Mouse (Mus musculus) adrenal gland, postnatal 25 days (tissue): ENCODE data around the gene Per1. TPM values are rescaled to one million over a fixed set of nuclear protein-coding genes. Genes with fewer than 3 reads are reported as not detected.

Experiments
- DNase-seq: peaks from one replicate; pipeline ENCODE4 v3.0.0; 2021; ENCODE audit warnings: mixed read lengths
- total RNA-seq: library from RNA; stranded (reverse); gene quantifications from 2 replicates; pipeline ENCODE4 v1.2.3, GENCODE M21; 2021

Per1 gene
- total RNA-seq, 1 experiment from 2014 or later, result 84.7 TPM

DNA sequence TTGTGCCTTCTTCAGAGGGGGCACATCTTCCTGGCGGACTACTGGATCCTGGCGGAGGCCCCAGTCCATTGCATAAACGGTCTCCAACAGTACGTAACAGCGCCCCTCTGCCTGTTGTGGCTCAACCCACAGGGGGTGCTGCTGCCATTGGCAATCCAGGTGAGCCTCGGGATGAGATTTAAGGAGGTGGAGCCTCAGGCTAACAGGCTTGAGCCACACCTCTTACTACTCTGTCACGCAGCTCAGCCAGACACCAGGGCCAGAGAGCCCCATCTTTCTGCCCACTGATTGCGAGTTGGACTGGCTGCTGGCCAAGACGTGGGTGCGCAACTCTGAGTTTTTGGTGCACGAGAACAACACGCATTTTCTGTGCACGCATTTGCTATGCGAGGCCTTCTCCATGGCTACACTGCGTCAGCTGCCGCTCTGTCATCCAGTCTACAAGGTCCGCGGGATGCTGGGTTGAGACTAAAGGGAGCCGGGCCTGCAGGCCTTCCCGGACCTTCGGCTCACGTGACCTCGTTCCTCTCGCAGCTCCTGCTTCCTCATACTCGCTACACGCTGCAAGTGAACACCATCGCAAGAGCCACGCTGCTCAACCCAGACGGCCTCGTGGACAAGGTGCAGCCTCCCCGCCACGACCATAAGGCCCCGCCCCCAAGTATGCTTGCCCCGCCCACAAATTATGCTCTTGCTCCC, 39.1 kb downstream of the Per1 start:
- DNase-seq, result peak; percentile 64

DNA sequence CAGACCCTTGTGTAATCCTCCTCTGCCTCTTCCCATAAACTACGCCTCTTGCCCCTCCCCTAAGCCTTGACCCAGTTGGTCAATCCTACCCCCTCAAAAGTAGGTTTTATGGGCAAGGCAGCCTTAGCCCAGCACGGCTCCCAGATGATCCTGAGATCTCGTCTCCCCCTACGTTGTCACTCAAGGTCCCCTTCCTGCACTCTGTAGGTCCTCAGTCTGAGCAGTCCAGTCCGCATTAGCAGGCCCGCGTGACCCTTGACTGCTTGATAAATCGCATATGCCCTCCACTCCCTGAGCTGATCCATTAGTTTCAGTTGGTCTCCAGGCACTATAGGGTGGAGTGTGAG, 39.6 kb downstream of the Per1 start:
- no peak for DNase-seq

DNA sequence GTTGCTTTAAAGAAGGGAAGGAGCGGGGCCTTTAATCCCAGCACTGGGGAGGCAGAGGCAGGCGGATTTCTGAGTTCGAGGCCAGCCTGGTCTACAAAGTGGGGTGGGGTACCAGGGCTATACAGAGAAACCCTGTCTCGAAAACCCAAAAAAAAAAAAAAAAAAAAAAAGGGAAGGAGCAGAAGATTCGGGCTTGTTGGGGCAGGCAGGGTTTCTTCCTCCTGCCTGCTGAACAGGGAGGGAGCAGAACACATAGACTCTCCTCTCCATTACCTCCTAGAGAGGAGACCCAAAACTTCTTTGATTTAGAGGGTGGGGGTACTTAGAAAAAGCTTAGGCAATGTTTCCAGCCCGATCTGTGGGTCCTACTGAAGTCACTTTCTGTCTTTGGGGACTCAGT, 40.3 kb downstream of the Per1 start:
- DNase-seq, result no peak

DNA sequence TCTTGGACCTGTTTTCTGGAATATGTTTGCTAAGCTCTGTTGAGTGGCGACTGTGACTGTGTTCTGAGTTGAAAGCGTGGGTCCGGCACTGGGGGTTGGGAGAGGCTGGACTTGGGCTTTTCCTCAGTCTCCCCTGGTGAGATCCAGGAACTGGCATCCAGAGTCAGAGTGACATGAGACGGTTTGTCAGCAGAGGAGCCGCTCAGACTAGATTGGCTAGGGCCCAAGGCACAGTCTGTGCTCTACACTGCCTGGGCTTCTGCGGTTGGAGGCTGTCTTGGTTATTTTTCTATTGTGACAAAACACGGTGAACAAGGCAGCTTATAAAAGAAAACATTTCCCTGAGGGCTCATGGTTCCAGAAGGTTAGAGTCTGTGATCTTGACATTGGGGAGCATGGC, 52.5 kb downstream of the Per1 start:
- DNase-seq, result peak; percentile 33

DNA sequence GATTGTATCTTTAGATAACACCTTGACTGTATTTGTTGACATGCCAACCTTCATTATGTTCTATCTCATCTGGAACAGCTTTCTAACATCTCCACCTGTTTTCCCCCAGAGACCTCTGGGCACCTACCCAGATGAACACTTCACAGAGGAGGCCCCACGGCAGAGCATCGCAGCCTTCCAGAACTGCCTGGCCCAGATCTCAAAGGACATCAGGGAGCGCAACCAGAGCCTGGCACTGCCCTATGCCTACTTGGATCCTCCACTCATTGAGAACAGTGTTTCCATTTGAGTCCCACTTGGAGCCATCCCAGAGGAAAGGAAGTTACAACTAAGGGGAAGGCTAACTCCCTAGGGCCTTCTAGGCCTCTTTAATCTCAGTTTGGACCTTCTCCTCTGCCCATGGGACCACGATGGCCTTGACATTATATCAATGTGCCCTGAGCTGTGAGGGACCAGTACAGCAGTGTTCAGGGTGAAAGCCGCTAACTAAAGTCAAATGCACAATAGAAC, 53.5 kb downstream of the Per1 start:
- DNase-seq, result no peak

DNA sequence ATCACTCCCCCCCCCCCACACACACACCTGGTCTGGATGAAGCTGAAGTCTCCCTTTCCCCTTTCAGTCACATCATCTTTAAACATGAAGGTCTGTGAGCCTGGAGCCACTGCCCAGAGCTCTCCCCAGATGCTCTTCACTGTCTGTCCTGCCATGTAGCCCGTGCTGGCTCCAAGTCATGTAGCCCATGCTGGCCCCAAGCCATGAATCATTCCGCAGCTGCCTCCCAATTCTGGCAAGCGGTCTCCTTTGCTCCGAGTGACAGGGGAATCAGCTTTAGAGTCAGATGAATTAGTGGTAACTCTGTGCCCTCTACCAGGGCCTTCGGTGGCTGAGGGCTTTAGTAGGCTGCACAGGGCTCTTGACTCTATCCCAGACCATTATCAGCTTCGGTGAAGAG, 54.7 kb downstream of the Per1 start:
- no peak for DNase-seq

DNA sequence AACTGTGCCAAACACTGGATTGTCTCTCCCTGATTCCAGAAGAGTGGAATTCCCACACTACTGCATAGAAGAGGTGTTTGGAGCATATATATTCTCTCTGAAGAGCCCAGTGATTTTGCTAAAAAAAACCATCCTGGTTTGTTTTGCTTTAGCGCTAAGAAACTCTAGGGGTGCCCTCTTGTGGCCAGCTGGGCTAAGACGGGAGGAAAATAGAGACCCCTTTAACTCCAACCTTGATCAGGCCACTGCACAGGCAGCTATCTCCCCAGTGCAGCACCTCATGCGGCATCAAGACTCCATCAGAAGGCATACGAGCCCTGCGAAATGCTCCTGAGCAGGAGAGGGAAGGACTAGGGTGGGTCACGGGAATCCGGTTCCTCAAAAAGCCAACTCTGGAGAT, 55.4 kb downstream of the Per1 start:
- peak; percentile 76 for DNase-seq

DNA sequence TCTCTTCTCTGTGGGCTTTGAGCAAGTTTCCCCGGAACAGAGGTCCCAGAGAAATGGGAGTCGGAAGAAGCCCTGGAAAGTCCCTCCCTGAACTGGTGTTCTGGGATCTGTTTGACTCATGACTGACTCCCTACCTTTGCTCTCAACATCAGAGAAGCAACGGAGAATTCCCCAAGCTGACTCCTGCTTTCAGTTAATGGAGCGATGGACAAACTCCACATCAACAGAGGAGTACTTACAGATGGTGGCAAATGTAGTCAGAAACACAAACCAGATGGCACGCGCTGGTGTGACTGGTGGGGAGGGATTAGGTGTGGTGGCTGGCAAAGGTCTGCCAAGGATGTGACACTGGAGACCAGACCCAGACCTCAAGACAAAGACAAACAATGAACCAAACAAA, 56.0 kb downstream of the Per1 start:
- DNase-seq, result no peak

DNA sequence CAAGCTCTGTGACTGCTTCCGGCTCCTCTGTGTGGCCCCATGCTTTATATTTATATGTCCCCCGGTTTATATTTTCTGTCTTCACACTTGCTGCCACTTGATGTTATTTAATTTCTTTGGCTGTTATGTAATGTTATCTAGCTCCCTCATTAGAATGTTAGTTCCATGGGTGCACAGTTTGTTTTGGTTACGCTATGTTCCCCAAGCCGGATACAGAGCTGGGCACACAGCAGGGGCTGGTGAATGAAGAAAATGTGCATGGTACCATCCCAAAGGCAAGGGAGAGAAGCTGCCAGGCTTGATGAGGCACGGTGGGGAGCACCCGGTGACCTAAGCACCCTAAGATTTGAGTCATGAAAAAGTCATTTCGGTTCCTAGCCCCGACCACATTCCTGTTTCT, 58.8 kb downstream of the Per1 start:
- no peak for DNase-seq

DNA sequence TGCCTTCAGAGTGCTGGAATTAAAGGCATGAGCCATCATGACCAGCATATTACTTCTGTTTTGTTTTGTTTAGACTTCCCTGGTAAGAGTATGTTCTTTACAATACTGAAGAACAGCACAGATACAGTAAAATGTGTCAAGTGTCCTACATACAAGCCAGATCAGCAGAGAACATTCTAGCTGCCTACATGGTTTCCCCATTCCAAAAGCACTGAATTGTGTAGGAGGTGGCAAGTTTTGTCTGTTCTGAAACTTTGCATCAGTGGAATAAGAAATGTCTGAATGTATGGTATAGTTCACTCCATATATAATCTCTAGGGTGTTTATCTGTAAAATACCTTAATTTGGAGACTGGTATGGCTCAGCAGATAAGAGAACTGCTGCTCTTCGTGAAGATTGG, 60.3 kb downstream of the Per1 start:
- DNase-seq, result no peak

DNA sequence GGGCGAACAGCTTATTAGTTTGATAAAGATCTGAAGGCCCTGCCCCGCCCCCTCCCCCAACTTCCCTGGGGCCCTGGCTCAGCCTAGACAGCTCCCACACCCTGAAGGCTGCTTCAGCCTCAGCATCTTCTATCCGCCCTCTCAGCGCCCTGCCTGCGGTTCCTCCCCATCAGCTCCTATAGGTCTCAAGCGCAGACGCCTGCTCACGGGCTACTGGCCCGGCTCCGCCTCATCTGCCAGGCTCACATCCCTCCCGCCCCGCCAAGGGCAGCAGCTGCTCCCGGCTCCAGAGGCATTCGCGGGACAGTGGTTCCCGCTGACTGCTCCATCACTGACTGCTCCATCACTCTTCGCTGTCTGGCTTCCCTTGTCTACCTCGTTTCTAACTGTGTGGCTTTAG, 61.8 kb downstream of the Per1 start, which contains the start of gene Alox12b:
Alox12b (plus strand) TSS at position 190 of the 400 bp plus-strand sequence.
- peak; percentile 22 for DNase-seq

Other genes starting within 250 kb of the Per1 start
- 54.4 and 70.0 TPM in 2 replicates for gene Ndel1, start 223.4 kb upstream of the Per1 start, total RNA-seq
- 0.15 TPM in 1 of 2 replicates, not detected in the other for gene Rnf222, start 206.7 kb upstream of the Per1 start, total RNA-seq
- gene Rpl26, start 193.6 kb upstream of the Per1 start, total RNA-seq, result 1,094 and 1,140 TPM in 2 replicates
- 0.70 TPM in 1 of 2 replicates, not detected in the other for gene Odf4, start 168.1 kb upstream of the Per1 start, total RNA-seq
- gene Arhgef15, start 137.7 kb upstream of the Per1 start, total RNA-seq, result 18.7 and 23.4 TPM in 2 replicates
- gene Slc25a35, start 127.1 kb upstream of the Per1 start, total RNA-seq, result 32.0 and 35.4 TPM in 2 replicates
- gene Rangrf, start 120.0 kb upstream of the Per1 start, total RNA-seq, result 20.7 and 22.4 TPM in 2 replicates
- gene Pfas, start 86.8 kb upstream of the Per1 start, total RNA-seq, result 39.7 and 40.1 TPM in 2 replicates
- 32.9 and 33.9 TPM in 2 replicates for gene Ctc1, start 79.3 kb upstream of the Per1 start, total RNA-seq
- 9.7 and 11.8 TPM in 2 replicates for gene Aurkb, start 49.6 kb upstream of the Per1 start, total RNA-seq
- gene Borcs6, start 35.5 kb upstream of the Per1 start, total RNA-seq, result 23.1 and 32.0 TPM in 2 replicates
- 18.3 and 21.8 TPM in 2 replicates for gene Tmem107, start 24.4 kb upstream of the Per1 start, total RNA-seq
- gene Vamp2, start 6.7 kb upstream of the Per1 start, total RNA-seq, result 143 and 163 TPM in 2 replicates
- gene Hes7, start 25.2 kb downstream of the Per1 start, total RNA-seq, result not detected in 2 replicates
- gene 9130213A22Rik, start 27.4 kb downstream of the Per1 start, total RNA-seq, result 1.2 and 1.6 TPM in 2 replicates
- gene Aloxe3, start 30.7 kb downstream of the Per1 start, total RNA-seq, result 0.64 and 2.8 TPM in 2 replicates
- gene Alox12b, start 61.8 kb downstream of the Per1 start, total RNA-seq, result not detected in 2 replicates
- not detected in 2 replicates for gene Alox8, start 102.6 kb downstream of the Per1 start, total RNA-seq
- gene Gucy2e, start 141.8 kb downstream of the Per1 start, total RNA-seq, result not detected in 2 replicates
- gene Cntrob, start 228.6 kb downstream of the Per1 start, total RNA-seq, result 10.3 and 13.3 TPM in 2 replicates
- gene Trappc1, start 228.8 kb downstream of the Per1 start, total RNA-seq, result 80.8 and 86.2 TPM in 2 replicates
- gene Kcnab3, start 231.0 kb downstream of the Per1 start, total RNA-seq, result 7.3 and 9.7 TPM in 2 replicates
- gene Rnf227, start 245.2 kb downstream of the Per1 start, total RNA-seq, result 6.8 and 7.7 TPM in 2 replicates